Mouse (Mus musculus): ENCODE results near the gene Aldoc.
"Not testable (repeated sequence)": the region's sequence is repeated elsewhere in the genome, so short reads cannot be mapped to it uniquely, and the experiment has no call there.

Aldoc gene

GRCm38 (mm10) chr11:78322860-78323259, at the start of gene Aldoc:
Aldoc (plus strand) TSS chr11:78322968.
- DNase-seq = peak; percentile 83

GRCm38 (mm10) chr11:78275596-78275995, 47.2 kb upstream of the Aldoc start:
- no peak for DNase-seq

DNA sequence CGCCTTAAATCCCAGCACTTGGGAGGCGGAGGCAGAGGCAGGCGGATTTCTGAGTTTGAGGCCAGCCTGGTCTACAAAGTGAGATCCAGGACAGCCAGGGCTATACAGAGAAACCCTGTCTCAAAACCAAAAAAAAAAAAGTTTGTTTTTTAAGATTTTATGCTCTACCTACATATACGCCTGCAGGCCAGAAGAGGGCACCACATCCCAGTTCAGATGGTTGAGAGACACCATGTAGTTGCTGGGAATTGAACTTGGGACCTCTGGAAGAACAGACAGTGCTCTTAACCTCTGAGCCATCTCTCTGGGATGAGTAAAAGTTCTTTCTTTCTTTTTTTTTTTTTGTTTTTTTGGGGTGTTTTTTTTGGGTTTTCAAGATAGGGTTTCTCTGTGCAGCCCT, 46.6 kb upstream of the Aldoc start:
- not testable (repeated sequence) for DNase-seq

- no peak for DNase-seq
Observed at GRCm38 (mm10) chr11:78278853-78279252, 43.9 kb upstream of the Aldoc start.

GRCm38 (mm10) chr11:78279586-78279985, 43.2 kb upstream of the Aldoc start:
- no peak for DNase-seq

DNA sequence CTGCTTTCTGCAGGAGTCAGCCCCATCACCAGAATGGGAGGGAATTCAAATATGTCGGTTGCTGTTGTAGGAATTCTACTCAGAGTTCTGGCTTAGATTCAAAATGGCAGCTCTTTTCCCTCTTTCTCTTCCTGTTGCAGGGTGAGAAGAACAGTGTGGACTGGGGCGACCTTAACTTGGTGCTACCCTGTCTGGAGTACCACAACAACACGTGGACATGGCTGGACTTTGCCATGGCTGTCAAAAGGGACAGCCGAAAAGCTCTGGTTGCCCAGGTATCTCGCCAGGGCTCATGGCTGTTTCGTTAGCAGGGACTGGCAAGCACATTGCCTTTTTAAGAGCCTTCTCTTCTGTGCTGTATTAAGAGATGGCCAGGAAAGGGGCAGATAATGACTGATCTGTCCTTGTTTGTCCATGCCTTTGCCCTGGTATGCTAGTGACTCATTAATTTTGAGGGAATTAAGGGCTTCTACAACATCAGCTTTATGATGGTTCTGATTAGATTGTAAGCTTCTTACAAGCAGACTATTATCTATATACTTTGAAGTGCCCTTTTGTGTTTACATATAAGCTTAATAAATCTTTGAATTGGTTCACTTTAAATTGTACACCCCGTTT, 33.5 kb upstream of the Aldoc start:
- no peak for DNase-seq

GRCm38 (mm10) chr11:78290654-78291053, 32.1 kb upstream of the Aldoc start, which contains the start of gene BC030499:
BC030499 (plus strand) TSS chr11:78290841.
- DNase-seq = no peak

DNA sequence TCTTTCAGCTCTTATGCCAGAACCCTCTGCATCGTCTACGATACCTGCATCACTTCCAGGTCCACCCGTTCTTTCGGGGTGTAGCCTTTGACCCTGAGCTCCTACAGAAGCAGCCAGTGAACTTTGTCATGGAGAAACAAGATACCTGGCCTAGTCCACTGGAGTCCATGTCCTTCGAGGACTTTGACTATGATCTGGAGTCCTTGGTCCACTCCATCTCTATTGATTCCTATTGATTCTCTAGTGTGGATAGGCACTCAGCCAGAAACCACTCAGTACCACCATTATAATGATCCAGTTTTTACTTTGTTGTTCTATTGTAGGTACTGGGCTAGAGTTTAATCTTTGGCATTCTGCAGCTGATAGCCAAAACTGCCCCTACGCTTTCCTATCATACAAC, 28.2 kb upstream of the Aldoc start:
- no peak for DNase-seq

GRCm38 (mm10) chr11:78300917-78301316, 21.9 kb upstream of the Aldoc start:
- DNase-seq = no peak

DNA sequence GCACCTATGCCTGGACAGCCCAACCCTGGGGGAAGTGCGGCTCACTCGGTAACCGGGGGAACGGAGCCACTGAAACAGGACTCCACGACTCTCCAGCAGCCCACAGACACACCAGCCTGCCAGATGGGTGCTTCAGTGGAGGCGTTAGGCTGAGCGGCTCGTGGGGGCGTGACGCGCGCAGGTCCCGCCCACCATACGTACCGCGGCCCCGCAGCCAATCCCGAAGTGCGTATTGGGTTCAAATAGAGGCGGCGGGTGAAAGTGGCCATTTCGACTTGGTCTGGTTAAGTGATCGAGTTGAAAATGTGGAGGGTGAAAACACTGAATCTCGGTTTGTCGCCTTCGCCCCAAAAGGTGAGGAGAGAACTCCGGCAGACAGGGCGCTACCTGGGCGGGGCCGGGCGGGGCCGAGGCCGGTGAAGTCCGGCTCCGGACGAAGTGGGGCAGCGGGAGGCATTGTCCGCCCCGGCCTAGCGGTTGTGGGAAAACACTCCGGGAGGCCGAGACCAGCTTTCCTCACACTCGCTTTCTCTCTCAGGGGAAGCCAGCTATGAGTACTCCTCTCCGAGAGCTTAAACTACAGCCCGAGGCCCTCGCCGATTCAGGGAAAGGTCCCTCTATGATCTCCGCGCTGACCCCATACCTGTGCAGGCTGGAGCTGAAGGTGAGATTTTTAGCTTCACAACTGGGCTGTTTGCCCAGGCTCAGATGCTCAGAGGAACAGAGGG, 21.2 kb upstream of the Aldoc start, which contains the start of gene Spag5:
Spag5 (plus strand) TSS at position 173 of the 728 bp plus-strand sequence.
- DNase-seq = peak; percentile 94

DNA sequence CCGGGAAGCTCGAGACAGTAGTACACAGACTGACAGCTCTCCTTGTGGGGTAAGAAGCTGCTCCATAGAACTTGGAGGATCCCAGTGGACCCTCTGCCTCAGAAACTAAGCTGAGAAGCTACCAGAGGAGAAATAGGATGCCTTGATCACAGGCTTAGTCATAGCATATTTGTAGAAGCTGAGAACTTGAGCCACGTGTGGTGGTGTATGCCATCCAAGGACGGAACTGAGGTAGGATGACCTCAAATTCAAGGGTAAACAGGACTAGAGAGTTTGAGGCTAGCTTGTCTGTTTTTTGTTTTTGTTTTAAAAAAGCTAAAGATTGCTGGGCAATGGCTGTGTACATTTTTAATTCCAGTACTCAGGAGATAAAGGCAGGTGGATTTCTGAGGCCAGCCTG, 17.5 kb upstream of the Aldoc start:
- DNase-seq = no peak

DNA sequence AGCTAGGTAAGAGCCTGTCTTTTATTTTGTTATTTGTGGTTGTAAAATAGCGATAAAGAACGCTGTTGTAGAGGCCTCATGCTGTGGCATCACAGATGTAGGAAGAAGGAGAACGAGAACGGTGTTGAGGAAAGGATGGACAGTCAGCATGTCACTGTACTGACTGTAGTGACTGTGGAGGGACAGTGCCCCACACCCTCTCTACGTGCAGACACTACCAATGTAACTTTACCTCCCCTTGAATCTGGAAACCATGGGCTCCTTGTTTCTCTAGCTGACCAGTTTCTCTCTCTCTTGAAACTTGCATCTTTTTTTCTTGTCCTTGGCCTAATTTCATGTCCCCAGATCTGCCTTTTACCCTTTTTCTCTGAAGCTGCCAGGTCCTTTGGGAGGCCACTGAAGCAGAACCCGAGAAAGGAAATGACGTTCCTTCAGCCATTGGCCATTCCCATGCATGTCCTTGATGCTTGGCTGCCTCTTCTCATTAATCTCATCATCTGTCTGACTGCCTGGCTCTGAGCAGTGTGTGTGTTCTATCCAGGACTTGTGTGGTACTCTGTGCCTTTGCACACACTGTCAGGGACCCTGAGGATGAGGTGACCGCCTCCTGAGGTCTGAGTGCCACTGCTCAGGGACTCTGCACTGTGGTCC, 11.8 kb upstream of the Aldoc start:
- peak; percentile 68 for DNase-seq

- no peak for DNase-seq
Observed at GRCm38 (mm10) chr11:78313662-78314061, 9.1 kb upstream of the Aldoc start.

GRCm38 (mm10) chr11:78318411-78318810, 4.4 kb upstream of the Aldoc start:
- DNase-seq = no peak

- DNase-seq = no peak
Observed at GRCm38 (mm10) chr11:78322076-78322831, 514 bp upstream of the Aldoc start.

GRCm38 (mm10) chr11:78324000-78324785, 1.4 kb downstream of the Aldoc start:
- DNase-seq = no peak

DNA sequence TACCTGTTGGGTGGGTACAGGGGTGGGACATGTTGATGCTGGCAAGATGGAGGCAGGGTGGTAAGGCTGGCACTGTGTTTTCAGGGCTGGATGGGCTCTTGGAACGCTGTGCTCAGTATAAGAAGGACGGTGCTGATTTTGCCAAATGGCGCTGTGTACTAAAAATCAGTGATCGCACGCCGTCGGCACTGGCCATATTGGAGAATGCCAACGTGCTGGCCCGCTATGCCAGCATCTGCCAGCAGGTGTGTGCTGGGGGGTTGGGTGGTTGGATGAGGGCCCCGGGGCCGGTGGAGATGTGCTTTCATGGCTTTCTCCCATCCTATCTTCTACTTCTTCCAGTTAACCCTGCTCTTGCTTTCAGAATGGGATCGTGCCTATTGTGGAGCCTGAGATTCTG, 2.2 kb downstream of the Aldoc start:
- no peak for DNase-seq

GRCm38 (mm10) chr11:78327215-78327614, 4.4 kb downstream of the Aldoc start:
- no peak for DNase-seq

GRCm38 (mm10) chr11:78327634-78328511, 5.1 kb downstream of the Aldoc start, which contains the start of gene Pigs:
Pigs (plus strand) TSS chr11:78328415.
- peak; percentile 96 for DNase-seq

- DNase-seq = no peak
Observed at GRCm38 (mm10) chr11:78328512-78329056, 5.8 kb downstream of the Aldoc start.

DNA sequence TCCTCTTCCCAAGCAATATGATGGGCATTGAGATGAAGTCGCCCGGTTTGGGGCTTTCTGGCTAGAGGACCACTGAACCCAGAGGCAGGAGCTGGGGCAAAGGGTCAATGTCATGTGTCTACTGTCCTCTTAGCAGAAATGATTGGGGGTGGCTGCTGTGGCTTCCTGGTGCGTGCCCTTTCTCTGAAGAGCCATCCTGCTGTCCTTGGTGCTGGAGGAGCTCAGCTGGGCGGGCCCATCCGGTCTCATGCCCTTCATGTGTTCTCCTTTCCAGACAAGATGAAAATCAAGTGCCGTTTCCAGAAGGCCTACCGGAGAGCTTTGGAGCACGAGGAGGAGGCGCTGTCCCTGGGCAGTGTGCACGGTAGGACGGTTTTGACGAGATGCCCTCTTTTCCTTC, 9.9 kb downstream of the Aldoc start:
- DNase-seq = no peak
